Mouse (Mus musculus) layer of hippocampus, adult 8-10 months (tissue): Measurements from ENCODE around the gene Fsip1. TPM values are rescaled to one million over a fixed set of nuclear protein-coding genes. Genes with fewer than 3 reads are reported as not detected.
"Not testable (repeated sequence)": the region's sequence is repeated elsewhere in the genome, so short reads cannot be mapped to it uniquely, and the experiment has no call there.

Source experiments
- DNase-seq, 2 experiments: peaks; one replicate each; pipeline ENCODE4 v3.0.0; 2022; ENCODE audit warnings: low spot score in 2 of 2
- total RNA-seq, 4 experiments: library from RNA; stranded (reverse); gene quantifications; 2 replicates each; pipeline ENCODE4 v1.2.4; 2022

Gene Fsip1
- total RNA-seq, 4 experiments from 2014 or later = 0.72 to 1.7 (median 1.3) TPM

- DNase-seq = no peak
Observed at GRCm38 (mm10) chr2:118179873-118180585, 76.7 kb downstream of the Fsip1 start.

DNA sequence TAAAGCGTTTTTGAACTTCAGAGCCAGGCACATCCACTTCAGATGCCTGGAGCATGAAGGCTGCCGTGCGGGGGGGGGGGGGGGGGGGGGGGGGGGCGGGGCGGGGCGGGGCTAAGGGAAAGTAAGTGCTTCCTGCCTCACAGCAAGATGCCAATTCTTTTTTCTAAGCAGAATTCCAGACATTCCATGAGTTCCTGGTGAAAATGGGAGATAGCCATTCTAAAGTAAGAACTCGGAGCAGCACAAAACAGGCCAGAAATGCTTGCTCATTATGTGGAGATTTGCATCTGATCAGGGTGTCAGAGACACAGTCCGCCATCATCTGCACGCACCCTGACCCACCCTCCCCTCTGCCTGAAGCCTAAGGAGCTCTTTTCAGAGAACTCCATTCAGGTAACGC is 77.3 kb downstream of the Fsip1 start:
- DNase-seq = no peak

DNA sequence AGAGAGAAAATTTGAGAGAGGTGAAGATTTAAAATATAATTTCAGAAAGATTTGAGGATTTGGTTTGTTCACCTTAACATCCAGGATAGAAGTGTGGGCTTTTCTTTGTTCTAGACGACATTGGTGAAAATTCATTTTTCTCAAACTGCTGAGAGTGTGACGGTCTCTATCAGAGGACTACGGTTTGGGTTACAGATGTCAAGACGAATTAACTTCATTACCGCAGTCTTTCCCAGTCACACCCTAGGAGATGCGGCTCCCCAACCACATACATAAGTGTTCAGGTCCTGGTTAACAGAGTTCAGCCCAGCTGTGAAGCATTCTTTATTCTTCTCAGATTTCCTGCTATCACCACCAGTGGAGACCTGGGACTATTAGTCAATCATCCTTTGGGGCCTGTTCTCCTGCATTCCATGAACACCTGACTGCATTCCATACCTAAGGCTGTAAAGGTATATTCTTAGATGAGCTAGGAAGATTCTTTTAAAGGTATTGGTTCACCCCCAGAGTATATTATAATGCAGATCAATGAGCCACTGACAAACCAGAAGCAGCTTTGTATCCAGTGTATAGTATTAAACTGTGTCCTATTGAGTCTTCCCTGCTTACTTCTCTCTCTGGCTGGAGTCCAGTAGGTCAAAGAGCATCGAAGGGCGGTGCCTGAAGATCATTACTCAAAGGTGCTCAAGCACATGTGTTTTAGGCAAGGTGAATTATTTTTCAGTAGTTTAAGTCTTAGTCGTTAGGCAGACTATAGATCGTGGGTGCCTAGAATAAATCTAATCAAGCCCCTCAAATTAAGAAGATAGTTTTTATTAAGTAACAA is 82.0 kb downstream of the Fsip1 start:
- DNase-seq = no peak

- DNase-seq = no peak
Observed at GRCm38 (mm10) chr2:118168225-118168624, 88.5 kb downstream of the Fsip1 start.

GRCm38 (mm10) chr2:118167731-118168130 is 89.0 kb downstream of the Fsip1 start:
- no peak for DNase-seq

DNA sequence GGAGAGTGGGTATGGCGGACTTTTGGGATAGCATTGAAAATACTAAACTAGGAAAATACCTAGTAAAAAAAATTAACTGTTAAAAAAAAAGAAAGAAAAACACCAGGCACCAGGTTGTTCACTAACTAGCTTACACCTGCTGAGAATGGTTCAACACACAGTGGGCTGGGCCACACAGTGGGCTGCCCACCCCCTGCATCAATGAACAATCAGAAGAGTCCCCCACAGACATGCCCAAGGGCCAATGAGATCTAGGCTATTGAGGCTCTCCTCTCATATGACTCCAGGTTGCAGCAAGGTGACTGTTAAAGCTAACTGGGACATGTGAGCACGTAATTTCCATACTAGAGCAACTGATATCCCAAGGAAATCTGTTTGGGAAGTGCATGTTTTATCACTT is 91.1 kb downstream of the Fsip1 start:
- no peak for DNase-seq

- DNase-seq = no peak
Observed at GRCm38 (mm10) chr2:118164137-118164536, 92.6 kb downstream of the Fsip1 start.

- no peak for DNase-seq
Observed at GRCm38 (mm10) chr2:118162486-118162885, 94.3 kb downstream of the Fsip1 start.

GRCm38 (mm10) chr2:118160991-118161390 is 95.8 kb downstream of the Fsip1 start:
- DNase-seq = no peak

DNA sequence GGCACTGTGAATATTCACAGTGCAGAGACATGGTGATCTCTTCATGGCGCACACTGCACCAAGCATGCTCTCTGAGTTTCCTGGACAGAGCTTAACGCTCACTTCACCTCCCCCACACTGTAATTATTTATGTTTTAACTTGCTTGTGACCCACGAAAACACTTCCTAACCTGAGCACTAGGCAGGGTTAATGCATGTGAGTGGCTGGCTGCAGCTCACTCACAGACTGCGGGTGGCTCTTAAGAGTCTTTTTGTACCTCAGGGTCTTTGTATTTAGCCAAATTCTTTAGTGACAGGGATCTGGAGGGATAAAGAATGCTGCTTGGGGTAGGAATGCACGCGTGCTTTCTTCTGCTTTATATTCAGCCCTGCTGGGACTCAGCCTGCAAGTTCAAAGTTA is 96.2 kb downstream of the Fsip1 start:
- DNase-seq = no peak

DNA sequence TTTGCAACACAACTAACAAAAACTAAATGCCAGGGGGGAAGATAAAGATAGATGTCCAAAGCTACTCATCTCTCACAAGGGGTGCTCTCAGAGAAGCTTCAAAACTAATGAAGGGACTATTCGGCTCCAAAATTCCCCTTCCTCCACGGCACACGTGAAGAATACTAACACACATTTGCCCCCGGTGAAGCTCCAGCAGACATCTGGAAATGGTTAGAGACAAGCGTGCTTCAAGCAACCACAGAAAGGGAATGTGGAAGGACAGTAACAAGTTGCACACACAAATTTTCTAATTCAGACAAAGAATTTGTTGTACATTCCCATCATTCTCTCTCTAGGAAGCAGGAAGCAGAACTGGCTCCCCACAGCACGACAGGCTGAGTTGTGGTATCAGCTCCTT is 97.6 kb downstream of the Fsip1 start:
- no peak for DNase-seq

DNA sequence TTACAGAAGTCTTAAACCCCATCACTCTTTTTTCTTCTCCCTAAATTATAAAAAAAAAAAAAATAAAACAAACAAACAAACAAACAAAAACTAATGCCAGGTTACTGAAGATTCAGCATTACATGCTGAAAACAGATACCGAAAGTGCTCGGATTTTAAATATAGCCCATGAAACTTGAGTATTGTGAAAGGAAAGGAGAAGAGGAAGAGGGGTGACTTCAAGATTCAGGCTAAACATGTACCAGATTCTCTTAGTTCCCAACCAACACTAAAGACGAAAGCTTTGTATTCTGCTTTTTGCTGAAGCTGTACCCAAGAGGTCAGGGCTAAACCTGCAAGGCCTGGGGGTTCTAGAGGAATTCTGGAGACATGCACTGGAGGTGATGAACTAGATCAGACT is 98.7 kb downstream of the Fsip1 start:
- no peak for DNase-seq

- peak; percentile 18 to 50 for DNase-seq
Observed at GRCm38 (mm10) chr2:118149855-118150563, 106.8 kb downstream of the Fsip1 start.

DNA sequence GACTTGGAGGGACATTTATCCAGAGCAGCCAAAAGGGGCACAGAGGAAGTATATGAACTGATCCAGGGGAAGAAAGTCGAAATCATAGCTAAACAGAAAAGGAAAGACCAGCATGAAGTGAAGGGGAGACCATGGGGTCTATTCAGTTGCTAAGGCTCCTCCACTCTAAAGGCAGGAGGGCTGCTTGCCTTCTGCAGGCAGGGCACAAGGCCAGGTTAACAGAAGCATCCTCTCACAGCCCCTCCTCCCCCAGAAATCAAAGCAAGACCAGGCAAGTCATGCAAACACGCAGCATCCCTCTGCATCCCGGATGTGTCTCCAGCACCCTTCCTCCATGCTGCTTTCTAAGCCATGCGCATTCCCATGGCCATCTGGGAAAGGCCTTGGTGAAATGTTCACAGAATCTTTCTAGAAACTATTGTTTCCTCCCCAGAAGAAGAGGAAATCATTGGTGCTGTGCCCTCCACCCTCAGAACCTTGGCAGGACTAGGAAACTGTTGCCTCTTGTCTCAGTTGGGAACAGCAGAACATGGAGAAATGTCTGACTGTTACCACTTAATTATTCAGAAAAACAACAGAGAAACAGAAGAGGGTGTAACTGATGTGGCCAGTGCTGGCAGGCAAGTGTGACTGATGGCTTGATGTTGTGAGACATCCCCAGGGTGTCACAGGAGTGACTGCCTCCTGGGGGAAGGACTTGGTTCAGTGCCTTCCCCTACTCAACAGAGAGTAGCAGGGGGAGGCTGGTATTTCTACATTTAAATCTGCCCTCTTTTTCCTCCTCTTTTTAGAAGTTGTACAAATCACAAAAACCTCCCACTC is 108.2 kb downstream of the Fsip1 start:
- DNase-seq = no peak

DNA sequence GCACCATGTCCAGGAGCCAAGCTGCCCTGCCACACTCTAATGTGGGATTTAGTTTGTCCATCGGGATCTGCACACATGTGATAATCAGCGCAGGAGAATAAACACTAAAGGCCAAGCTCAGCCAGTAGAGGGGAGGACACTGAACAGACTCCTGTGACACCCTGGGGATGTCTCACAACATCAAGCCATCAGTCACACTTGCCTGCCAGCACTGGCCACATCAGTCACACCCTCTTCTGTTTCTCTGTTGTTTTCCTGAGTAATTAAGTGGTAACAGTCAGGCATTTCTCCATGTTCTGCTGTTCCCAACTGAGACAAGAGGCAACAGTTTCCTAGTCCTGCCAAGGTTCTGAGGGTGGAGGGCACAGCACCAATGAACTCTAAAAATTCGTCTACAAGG is 109.0 kb downstream of the Fsip1 start:
- not testable (repeated sequence) for DNase-seq

GRCm38 (mm10) chr2:118141651-118142050 is 115.1 kb downstream of the Fsip1 start:
- no peak for DNase-seq

- no peak for DNase-seq
Observed at GRCm38 (mm10) chr2:118139261-118139660, 117.5 kb downstream of the Fsip1 start.

DNA sequence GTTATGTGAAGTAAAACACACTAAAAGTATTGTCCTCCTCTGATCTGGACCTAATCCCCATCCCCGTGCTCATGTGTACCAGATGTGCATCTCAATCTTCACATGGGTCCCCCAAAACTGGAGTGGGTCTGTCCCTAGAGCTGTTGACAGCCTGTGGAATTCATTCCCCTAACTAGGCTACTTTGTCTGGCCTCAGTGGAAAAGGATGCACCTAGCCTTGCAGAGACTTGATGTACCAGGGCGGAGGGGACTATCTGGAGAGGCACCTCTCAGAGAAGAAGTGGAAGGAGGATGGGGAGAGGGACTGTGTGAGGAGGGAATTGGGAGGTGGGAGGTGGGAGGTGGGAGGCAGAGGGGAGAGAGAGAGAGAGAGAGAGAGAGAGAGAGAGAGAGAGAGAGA is 119.0 kb downstream of the Fsip1 start:
- DNase-seq = no peak

DNA sequence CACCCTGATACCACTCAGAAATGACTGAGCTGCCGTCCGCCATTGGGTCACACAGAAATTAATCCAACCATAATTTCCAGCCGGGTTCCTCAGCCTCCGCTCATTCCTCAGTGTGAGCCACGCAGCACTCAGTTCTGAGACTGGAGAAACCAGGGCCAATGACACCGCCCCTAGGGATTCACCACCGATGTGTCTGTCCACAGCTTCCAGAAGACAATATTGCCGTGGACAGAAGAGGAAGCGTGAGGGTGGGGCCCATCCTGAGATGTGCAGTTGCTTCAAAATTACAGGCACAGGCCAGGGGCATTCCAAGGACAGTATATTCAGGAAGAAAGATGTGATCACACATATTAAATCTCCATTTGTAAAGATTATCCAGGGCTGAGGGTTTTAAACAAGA is 119.7 kb downstream of the Fsip1 start:
- DNase-seq = no peak

- no peak for DNase-seq
Observed at GRCm38 (mm10) chr2:118128313-118128712, 128.5 kb downstream of the Fsip1 start.
